Mouse (Mus musculus) MEL (cell line): ENCODE results near the gene Cyp2d22. TPM values are rescaled to one million over a fixed set of nuclear protein-coding genes. Genes with fewer than 3 reads are reported as not detected.
A peak's percentile ranks its signal among the peaks of the same experiment; 100 is the strongest.

Experiments used
- DNase-seq: peaks from one replicate; pipeline ENCODE4 v3.0.0; 2011; ENCODE audit warnings: low read depth, low spot score
- H3K27ac ChIP-seq: 2 replicates; pipeline ENCODE4 v1.5.1; 2012; ENCODE audit warnings: low read depth, mild to moderate bottlenecking, control low read depth, low read length, moderate library complexity; ENCODE audit not compliant: control insufficient read depth
- H3K27me3 ChIP-seq, 2 experiments: fragments of 150-350 bp in 1 of 2; sonication (generic) in 1 of 2; 2 replicates each; pipeline ENCODE4 v1.6.1; 2012; ENCODE audit warnings: low read length in 2 of 2, mild to moderate bottlenecking in 2 of 2, improper control_type of control experiment in 1 of 2, moderate library complexity in 1 of 2; ENCODE audit not compliant: insufficient read depth in 2 of 2, control insufficient read depth in 1 of 2
- H3K36me3 ChIP-seq, 2 experiments: 2 replicates each; pipeline ENCODE4 v1.6.1; 2012 to 2014; ENCODE audit warnings: low read length in 2 of 2, improper control_type of control experiment in 1 of 2, inconsistent platforms in 1 of 2, mild to moderate bottlenecking in 1 of 2; ENCODE audit not compliant: insufficient read depth in 2 of 2, control insufficient read depth in 1 of 2
- H3K4me1 ChIP-seq, 2 experiments: fragments of 150-350 bp in 1 of 2; sonication (generic) in 1 of 2; 2 replicates each; pipeline ENCODE4 v1.6.1; 2012; ENCODE audit warnings: low read length in 2 of 2, improper control_type of control experiment in 1 of 2, mild to moderate bottlenecking in 1 of 2; ENCODE audit not compliant: insufficient read depth in 2 of 2, control insufficient read depth in 1 of 2
- H3K4me3 ChIP-seq, 2 experiments: fragments of 150-350 bp in 1 of 2; sonication (generic) in 1 of 2; 2 replicates each; pipeline ENCODE4 v1.5.1; 2012; ENCODE audit warnings: low read depth in 2 of 2, low read length in 2 of 2, mild to moderate bottlenecking in 2 of 2, moderate library complexity in 2 of 2, control low read depth in 1 of 2, improper control_type of control experiment in 1 of 2; ENCODE audit not compliant: control insufficient read depth in 1 of 2, insufficient read depth in 1 of 2
- H3K79me2 ChIP-seq: 2 replicates; pipeline ENCODE4 v1.6.1; 2012; ENCODE audit warnings: mild to moderate bottlenecking, low read length, moderate library complexity; ENCODE audit not compliant: control insufficient read depth, poor library complexity, insufficient read depth
- H3K9ac ChIP-seq: 2 replicates; pipeline ENCODE4 v1.6.1; 2012; ENCODE audit warnings: low read depth, mild to moderate bottlenecking, control low read depth, low read length, moderate library complexity; ENCODE audit not compliant: control insufficient read depth, poor library complexity, severe bottlenecking
- H3K9me3 ChIP-seq: fragments of 150-350 bp; sonication (generic); replicated peaks from 2 replicates; pipeline ENCODE4 v1.6.1; 2012; ENCODE audit warnings: mild to moderate bottlenecking, low read length, improper control_type of control experiment, moderate library complexity; ENCODE audit not compliant: insufficient read depth
- CHD1 ChIP-seq: IDR thresholded peaks from 2 replicates; pipeline ENCODE4 v1.6.1; 2012; ENCODE audit warnings: low read depth, mild to moderate bottlenecking, inconsistent platforms, low read length, improper control_type of control experiment
- CHD2 ChIP-seq: IDR thresholded peaks from 2 replicates; pipeline ENCODE4 v1.6.1; 2011; ENCODE audit warnings: low read length, improper control_type of control experiment
- ELF1 ChIP-seq: IDR thresholded peaks from 2 replicates; pipeline ENCODE4 v1.6.1; 2014; ENCODE audit warnings: low read depth, mild to moderate bottlenecking, inconsistent platforms, low read length, improper control_type of control experiment, moderate library complexity
- GATA1 ChIP-seq: IDR thresholded peaks from 2 replicates; pipeline ENCODE4 v1.6.1; 2011; ENCODE audit warnings: low read depth, low read length, improper control_type of control experiment
- HCFC1 ChIP-seq: IDR thresholded peaks from 2 replicates; pipeline ENCODE4 v1.6.1; 2012; ENCODE audit warnings: low read depth, mild to moderate bottlenecking, inconsistent platforms, low read length, improper control_type of control experiment, moderate library complexity
- JUND ChIP-seq: IDR thresholded peaks from 2 replicates; pipeline ENCODE4 v1.6.1; 2011; ENCODE audit warnings: low read depth, mild to moderate bottlenecking, improper control_type of control experiment, low read length
- KAT2A ChIP-seq: conservative IDR thresholded peaks from 2 replicates; pipeline ENCODE4 v1.6.1; 2012; ENCODE audit warnings: low read depth, low read length, improper control_type of control experiment, inconsistent platforms
- MAX ChIP-seq: IDR thresholded peaks from 2 replicates; pipeline ENCODE4 v1.6.1; 2011; ENCODE audit warnings: low read length, improper control_type of control experiment
- MAZ ChIP-seq: IDR thresholded peaks from 2 replicates; pipeline ENCODE4 v1.6.1; 2012; ENCODE audit warnings: low read depth, mild to moderate bottlenecking, inconsistent platforms, low read length, improper control_type of control experiment
- MEF2A ChIP-seq: IDR thresholded peaks from 2 replicates; pipeline ENCODE4 v1.6.1; 2014; ENCODE audit warnings: low read depth, mild to moderate bottlenecking, inconsistent platforms, low read length, improper control_type of control experiment; ENCODE audit not compliant: poor library complexity, insufficient replicate concordance, severe bottlenecking; ENCODE audit errors: extremely low read depth
- MXI1 ChIP-seq: IDR thresholded peaks from 2 replicates; pipeline ENCODE4 v1.6.1; 2011; ENCODE audit warnings: mild to moderate bottlenecking, low read depth, low read length, improper control_type of control experiment
- MYB ChIP-seq: IDR thresholded peaks from 2 replicates; pipeline ENCODE4 v1.6.1; 2011; ENCODE audit warnings: mild to moderate bottlenecking, low read depth, low read length, improper control_type of control experiment
- MYC ChIP-seq: IDR thresholded peaks from 2 replicates; pipeline ENCODE4 v1.6.1; 2011; ENCODE audit warnings: low read depth, mild to moderate bottlenecking, low read length, improper control_type of control experiment, moderate library complexity
- NELFE ChIP-seq: IDR thresholded peaks from 2 replicates; pipeline ENCODE4 v1.6.1; 2011; ENCODE audit warnings: low read depth, low read length, improper control_type of control experiment
- POLR2A ChIP-seq, 2 experiments: IDR thresholded peaks; 2 replicates each; pipeline ENCODE4 v1.6.1; 2011 to 2012; ENCODE audit warnings: low read length in 2 of 2, mild to moderate bottlenecking in 2 of 2, control low read depth in 1 of 2, improper control_type of control experiment in 1 of 2, low read depth in 1 of 2, moderate library complexity in 1 of 2; ENCODE audit not compliant: control insufficient read depth in 1 of 2, insufficient read depth in 1 of 2, poor library complexity in 1 of 2
- POLR2AphosphoS2 ChIP-seq: IDR thresholded peaks from 2 replicates; pipeline ENCODE4 v1.6.1; 2011; ENCODE audit warnings: low read length, improper control_type of control experiment
- POLR2AphosphoS5 ChIP-seq: IDR thresholded peaks from 2 replicates; pipeline ENCODE4 v1.6.1; 2012; ENCODE audit warnings: low read depth, borderline replicate concordance, mild to moderate bottlenecking, inconsistent platforms, low read length, moderate library complexity, mixed read lengths
- RCOR1 ChIP-seq: IDR thresholded peaks from 2 replicates; pipeline ENCODE4 v1.6.1; 2012; ENCODE audit warnings: low read depth, mild to moderate bottlenecking, inconsistent platforms, low read length, improper control_type of control experiment
- TAL1 ChIP-seq: IDR thresholded peaks from 2 replicates; pipeline ENCODE4 v1.6.1; 2012; ENCODE audit warnings: mild to moderate bottlenecking, inconsistent platforms, low read length, moderate library complexity, mixed read lengths
- TCF12 ChIP-seq: IDR thresholded peaks from 2 replicates; pipeline ENCODE4 v1.6.1; 2014; ENCODE audit warnings: low read depth, mild to moderate bottlenecking, inconsistent platforms, low read length, improper control_type of control experiment, moderate library complexity
- UBTF ChIP-seq: IDR thresholded peaks from 2 replicates; pipeline ENCODE4 v1.6.1; 2012; ENCODE audit warnings: low read depth, mild to moderate bottlenecking, inconsistent platforms, low read length, improper control_type of control experiment, moderate library complexity, borderline replicate concordance; ENCODE audit not compliant: insufficient read depth
- USF2 ChIP-seq, 2 experiments: IDR thresholded peaks; 2 replicates each; pipeline ENCODE4 v1.6.1; 2011 to 2012; ENCODE audit warnings: improper control_type of control experiment in 2 of 2, low read length in 2 of 2, borderline replicate concordance in 1 of 2, inconsistent platforms in 1 of 2, low read depth in 1 of 2, mild to moderate bottlenecking in 1 of 2; ENCODE audit not compliant: insufficient read depth in 1 of 2
- ZC3H11A ChIP-seq: IDR thresholded peaks from 2 replicates; pipeline ENCODE4 v1.6.1; 2012; ENCODE audit warnings: low read depth, mild to moderate bottlenecking, inconsistent platforms, low read length, improper control_type of control experiment
- ZKSCAN1 ChIP-seq: IDR thresholded peaks from 2 replicates; pipeline ENCODE4 v1.6.1; 2012; ENCODE audit warnings: low read depth, mild to moderate bottlenecking, inconsistent platforms, low read length, improper control_type of control experiment, moderate library complexity
- ZNF384 ChIP-seq: IDR thresholded peaks from 2 replicates; pipeline ENCODE4 v1.6.1; 2012; ENCODE audit warnings: low read depth, mild to moderate bottlenecking, inconsistent platforms, low read length, improper control_type of control experiment
- polyA plus RNA-seq, 2 experiments: library from polyadenylated mRNA; stranded (reverse) in 1 of 2; unstranded in 1 of 2; fragments of >175 nt in 1 of 2; fragments of >200 nt in 1 of 2; gene quantifications; 2 replicates each; pipeline versions ENCODE4 v1.2.1 to v1.2.4; 2012; ENCODE audit warnings: low replicate concordance in 2 of 2, low read depth in 1 of 2; ENCODE audit not compliant: insufficient read length in 2 of 2, insufficient read depth in 1 of 2, missing spikeins in 1 of 2
- total RNA-seq: library from RNA; depleted of rRNA; stranded (reverse); fragments of 300-350 nt; gene quantifications from 2 replicates; pipeline ENCODE4 v1.2.3, GENCODE M21; 2012

Gene Cyp2d22
- total and polyA plus RNA-seq, 3 experiments, result 0.10 TPM; not detected in 2

DNA sequence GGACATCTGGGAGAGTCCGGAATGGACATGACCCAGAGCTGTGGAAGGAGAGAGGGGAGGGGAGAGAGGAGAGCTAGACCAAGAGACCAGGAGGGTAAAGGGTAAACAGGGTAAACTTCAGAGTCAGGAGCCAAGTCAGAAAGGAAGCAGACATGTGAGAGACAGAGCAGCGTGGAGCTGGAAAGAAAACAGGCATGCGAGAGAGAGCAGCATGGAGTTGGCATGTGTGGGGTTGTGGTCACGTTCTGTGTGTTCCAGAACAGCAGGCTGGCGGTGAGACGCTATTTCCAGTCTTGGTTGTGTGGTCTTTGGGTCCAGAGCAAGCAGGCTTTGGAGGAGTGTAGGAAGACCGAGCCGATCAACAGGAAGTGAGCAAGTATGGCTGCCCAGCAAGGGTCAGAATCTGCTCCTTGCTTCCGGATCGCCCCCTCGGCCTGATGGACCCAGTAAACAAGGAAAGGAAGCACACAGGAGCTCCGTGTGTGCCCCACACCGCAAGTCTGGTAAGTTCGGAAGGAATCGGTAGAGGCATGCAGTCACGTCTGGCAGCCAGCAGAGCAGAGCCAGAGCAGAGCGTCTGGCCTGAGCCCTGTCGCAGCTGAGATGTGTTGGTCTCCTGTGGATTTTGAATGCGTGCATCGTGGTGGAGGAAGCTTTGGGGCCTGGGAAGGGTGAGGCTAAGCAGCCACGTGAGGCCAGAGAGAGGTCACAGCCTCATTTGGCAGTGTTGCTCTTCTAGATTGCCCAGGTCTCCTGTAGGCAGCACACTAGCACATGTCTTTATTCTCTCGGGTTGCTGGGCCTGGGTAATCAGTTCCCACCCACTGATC, 21.4 kb downstream of the Cyp2d22 start:
- Histone ChIP-seq H3K4me3 (no peak overlapping the region), H3K79me2 (peaks cover 4% of the 10 kb centered on the region), H3K4me1 (peaks cover 8 to 13% of the 10 kb centered on the region in 2 experiments), H3K36me3 (peaks cover 0 to 5% of the 10 kb centered on the region in 2 experiments; a peak in 2 of 4 replicates), H3K9ac (no peak overlapping the region), H3K27ac (no peak overlapping the region), H3K9me3 (no peaks in the 10 kb centered on the region)
- no peak for DNase-seq
- no peak for TF ChIP-seq POLR2AphosphoS2
- no peak for TF ChIP-seq USF2 (IDR thresholded peaks at IDR 0.05; ENCODE audit: borderline replicate concordance in 1 of 2, insufficient read depth in 1 of 2, low read depth in 1 of 2, low read length in 2 of 2)
- no peak for TF ChIP-seq JUND
- no peak for TF ChIP-seq CHD2
- no peak for TF ChIP-seq POLR2AphosphoS5
- TF ChIP-seq CHD1, result no peak
- no peak for TF ChIP-seq TAL1
- no peak for TF ChIP-seq POLR2A (IDR thresholded peaks at IDR 0.05; ENCODE audit: control insufficient read depth in 1 of 2, insufficient read depth in 1 of 2, low read depth in 1 of 2, low read length in 2 of 2, poor library complexity in 1 of 2)
- TF ChIP-seq MXI1, result no peak
- no peak for TF ChIP-seq RCOR1
- no peak for TF ChIP-seq MAZ
- TF ChIP-seq, all 39 proteins: peak for 0
- no peaks in the 10 kb centered on the region for H3K27me3 ChIP-seq

DNA sequence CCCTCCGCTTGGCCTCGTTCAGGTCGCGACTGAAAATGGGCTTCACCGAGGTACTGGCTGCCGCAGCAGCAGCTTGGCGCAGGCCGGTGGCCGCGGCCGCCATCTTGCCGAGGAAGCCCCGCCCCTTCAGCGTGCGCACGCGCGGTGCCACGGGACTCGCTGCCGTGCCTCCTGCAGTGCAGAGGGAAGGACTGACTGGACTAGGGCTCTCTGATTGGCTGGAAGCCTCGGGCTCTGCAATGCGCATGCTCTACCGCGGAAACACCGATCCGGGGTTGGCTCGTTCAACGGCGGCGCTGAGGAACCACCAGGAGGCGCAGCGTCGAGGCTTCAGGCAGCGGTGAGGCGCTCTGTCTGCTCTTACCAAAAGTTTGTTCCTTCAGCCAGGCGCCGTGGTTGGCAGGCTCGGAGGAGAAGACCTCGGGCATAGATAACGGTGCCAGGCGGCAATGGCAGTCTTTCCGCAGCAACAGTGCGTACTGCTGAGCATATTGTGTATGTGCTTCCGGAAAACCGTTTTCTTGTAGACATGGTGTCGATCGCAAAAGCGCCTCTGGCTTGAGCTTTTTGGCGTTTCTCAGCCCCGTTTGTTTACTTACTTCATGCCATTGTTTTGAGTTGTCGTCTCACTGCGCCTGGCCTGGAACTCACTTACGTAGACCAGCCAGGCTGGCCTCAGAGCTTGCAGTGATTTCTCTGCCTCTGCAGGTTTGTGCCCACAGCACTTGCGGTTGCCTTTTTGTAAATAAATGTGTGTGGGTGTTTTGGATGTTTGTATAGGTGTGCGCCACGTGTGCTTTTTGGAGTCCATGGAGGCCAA, 25.7 kb downstream of the Cyp2d22 start, which contains the start of gene Ndufa6:
Gene Ndufa6, minus strand, starts transcription at position 197 of the 820 bp plus-strand sequence.
- peaks cover 9 to 24% of the 10 kb centered on the region in 2 experiments for H3K4me1 ChIP-seq
- H3K4me3 ChIP-seq, result peak within 1 kb of the TSS; percentile 84
- peaks cover 25% of the 10 kb centered on the region for H3K79me2 ChIP-seq
- H3K9ac ChIP-seq, result peak within 1 kb of the TSS; percentile 88
- no peaks in the 10 kb centered on the region for H3K27me3 ChIP-seq
- peaks cover 0 to 21% of the 10 kb centered on the region in 2 experiments; a peak in 2 of 4 replicates for H3K36me3 ChIP-seq
- no peaks in the 10 kb centered on the region for H3K9me3 ChIP-seq
- peak; percentile 98 for DNase-seq
- H3K27ac ChIP-seq, result peak within 1 kb of the TSS; percentile 73
- TF ChIP-seq MYB (no peak), CHD2 (no peak), NELFE (peak; percentile 95), ZC3H11A (peak; percentile 72), USF2 (IDR thresholded peaks at IDR 0.05; ENCODE audit: borderline replicate concordance in 1 of 2, insufficient read depth in 1 of 2, low read depth in 1 of 2, low read length in 2 of 2) (no peak), MXI1 (peak; percentile 68), KAT2A (no peak), TCF12 (peak; percentile 85), JUND (no peak), TAL1 (no peak), MEF2A (no peak), MYC (no peak), CHD1 (no peak), ZNF384 (no peak), RCOR1 (no peak; the same call in 1 of the 2 replicates), ELF1 (no peak; the same call in 1 of the 2 replicates), POLR2A (IDR thresholded peaks at IDR 0.05; ENCODE audit: control insufficient read depth in 1 of 2, insufficient read depth in 1 of 2, low read depth in 1 of 2, low read length in 2 of 2, poor library complexity in 1 of 2) (peak; percentile 96 to 99), UBTF (0 out of 2 replicates have a peak, but pooled peaks have one; percentile 42), HCFC1 (peak; percentile 81), ZKSCAN1 (0 out of 2 replicates have a peak, but pooled peaks have one; percentile 13), GATA1 (0 out of 2 replicates have a peak, but pooled peaks have one; percentile 12), MAX (peak; percentile 52)
